Mouse (Mus musculus) lung, postnatal 0 days (tissue): ENCODE data around the gene Gm45711.
"Not testable (repeated sequence)": the region's sequence is repeated elsewhere in the genome, so short reads cannot be mapped to it uniquely, and the experiment has no call there.

Experiments used
- CTCF ChIP-seq: IDR thresholded peaks from 2 replicates; pipeline ENCODE4 v1.5.1; 2016; ENCODE audit warnings: antibody characterized with exemption, mild to moderate bottlenecking
- EP300 ChIP-seq: IDR thresholded peaks from 2 replicates; pipeline ENCODE4 v1.6.1; 2016; ENCODE audit warnings: antibody characterized with exemption, mild to moderate bottlenecking, control low read depth

DNA sequence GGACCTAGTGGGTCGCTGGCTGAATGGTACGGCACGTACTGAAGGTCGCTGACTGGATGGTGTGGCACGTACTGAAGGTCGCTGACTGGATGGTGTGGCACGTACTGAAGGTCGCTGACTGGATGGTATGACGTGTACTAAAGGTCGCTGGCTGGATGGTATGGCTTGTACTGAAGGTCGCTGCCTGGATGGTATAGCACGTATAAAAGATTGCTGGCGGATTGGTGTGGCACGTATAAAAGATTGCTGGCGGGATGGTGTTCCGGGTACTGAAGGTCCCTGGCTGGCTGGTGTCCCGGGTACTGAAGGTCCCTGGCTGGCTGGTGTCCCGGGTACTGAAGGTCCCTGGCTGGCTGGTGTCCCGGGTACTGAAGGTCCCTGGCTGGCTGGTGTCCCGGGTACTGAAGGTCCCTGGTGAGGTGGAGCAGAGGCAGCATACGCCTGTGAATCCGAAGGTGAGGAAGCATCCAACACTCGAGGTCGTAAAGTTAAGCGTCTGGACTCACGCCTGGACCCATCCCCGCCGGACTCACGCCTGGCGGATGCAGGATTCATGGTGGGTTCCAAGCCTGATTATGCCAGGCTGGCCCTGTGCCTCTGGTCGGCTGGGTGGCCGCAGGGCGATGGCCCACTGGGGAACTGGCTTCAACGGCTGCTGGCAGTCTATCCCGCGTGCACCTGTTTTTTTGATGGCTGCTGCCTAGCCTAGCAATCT lies at the start of gene Gm45711, which contains the start of gene Cmtm1:
- not testable (repeated sequence) for TF ChIP-seq CTCF, EP300
